Mouse (Mus musculus): Measurements from ENCODE around the gene Gtf3c1.

DNA sequence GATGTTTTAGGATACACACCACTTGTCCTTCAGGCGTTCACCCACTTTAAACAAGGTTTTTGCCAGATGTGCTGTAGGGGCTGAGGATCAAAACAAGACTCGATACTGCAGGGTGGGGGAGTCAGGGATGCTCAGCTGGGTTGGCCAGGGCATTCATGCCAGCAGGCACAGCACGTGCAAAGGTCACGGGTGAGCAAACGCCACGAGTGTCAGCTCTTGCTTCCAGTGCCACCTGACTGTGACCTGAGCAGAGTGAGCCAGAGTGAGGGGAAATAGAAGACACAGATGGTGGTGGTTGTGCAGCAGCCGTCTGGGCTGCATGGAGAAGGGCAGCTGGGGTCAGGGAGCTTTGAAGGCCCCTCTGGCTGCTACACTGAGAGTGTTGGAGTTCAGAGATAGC lies 81.8 kb downstream of the Gtf3c1 start:
- TF ChIP-seq CTCF (conservative IDR thresholded peaks at IDR 0.05; ENCODE audit: insufficient read depth, insufficient read length, low read depth, low read length) (no peak), POLR2A (IDR thresholded peaks at IDR 0.05; ENCODE audit: low read depth, low read length) (no peak)
